Mouse (Mus musculus) yolk sac, embryonic 10.5 days (tissue): ENCODE measurements around the gene Ptger4.

Experiments
- DNase-seq: peaks from one replicate; pipeline ENCODE4 v3.0.0-alpha.2; 2017; ENCODE audit warnings: low spot score

Gene Ptger4

GRCm38 (mm10) chr15:5243959-5244905 is at the start of gene Ptger4:
Gene Ptger4 (minus strand): TSS chr15:5244187.
- DNase-seq, result peak; percentile 88

DNA sequence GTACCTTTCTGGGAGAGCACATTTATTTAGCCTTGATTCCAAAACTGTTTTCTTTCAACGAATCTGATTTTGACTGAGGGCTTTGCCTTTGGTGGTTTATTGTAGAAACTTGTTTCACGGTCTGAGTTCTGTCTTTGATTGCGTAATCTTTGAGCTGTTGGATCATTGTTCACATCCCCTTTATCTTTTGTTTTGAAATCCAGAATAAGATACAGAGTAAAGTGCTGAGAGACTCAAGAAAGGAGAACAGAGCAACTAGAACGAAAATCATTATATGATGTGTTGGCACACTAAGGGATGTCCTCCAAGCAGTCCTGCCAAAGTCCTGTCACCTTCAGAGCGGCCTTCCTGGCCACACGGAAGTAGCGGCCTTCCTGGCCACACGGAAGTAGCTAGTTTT is 44.4 kb upstream of the Ptger4 start:
- no peak for DNase-seq

GRCm38 (mm10) chr15:5287072-5287471 is 43.1 kb upstream of the Ptger4 start:
- no peak for DNase-seq

DNA sequence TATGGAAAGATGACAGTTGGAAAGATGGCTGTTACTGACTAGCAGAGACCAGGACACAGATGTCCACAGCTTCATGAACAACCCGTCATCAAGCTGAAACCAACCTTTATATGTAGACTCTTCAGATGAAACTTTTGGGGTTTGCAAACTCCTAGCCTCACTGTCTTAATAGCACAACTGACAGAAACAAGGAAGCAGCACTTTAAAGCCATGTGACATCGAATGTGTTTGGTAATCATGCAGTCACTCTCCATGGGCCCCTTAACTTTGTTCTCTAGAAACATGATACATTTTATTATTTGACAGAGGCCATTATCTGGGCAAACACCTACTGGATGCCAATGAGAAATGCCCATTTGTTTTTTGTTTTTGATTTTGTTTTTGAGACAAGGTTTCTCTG is 37.3 kb upstream of the Ptger4 start:
- DNase-seq, result no peak

- no peak for DNase-seq
These were observed 35.8 kb upstream of the Ptger4 start for GRCm38 (mm10) chr15:5279831-5280230.

- no peak for DNase-seq
These were observed 34.5 kb upstream of the Ptger4 start for GRCm38 (mm10) chr15:5278525-5278924.

- no peak for DNase-seq
These were observed 30.0 kb upstream of the Ptger4 start for GRCm38 (mm10) chr15:5273981-5274380.

- DNase-seq, result no peak
These were observed 22.1 kb upstream of the Ptger4 start for GRCm38 (mm10) chr15:5266095-5266494.

- no peak for DNase-seq
These were observed 19.0 kb upstream of the Ptger4 start for GRCm38 (mm10) chr15:5262874-5263504.

DNA sequence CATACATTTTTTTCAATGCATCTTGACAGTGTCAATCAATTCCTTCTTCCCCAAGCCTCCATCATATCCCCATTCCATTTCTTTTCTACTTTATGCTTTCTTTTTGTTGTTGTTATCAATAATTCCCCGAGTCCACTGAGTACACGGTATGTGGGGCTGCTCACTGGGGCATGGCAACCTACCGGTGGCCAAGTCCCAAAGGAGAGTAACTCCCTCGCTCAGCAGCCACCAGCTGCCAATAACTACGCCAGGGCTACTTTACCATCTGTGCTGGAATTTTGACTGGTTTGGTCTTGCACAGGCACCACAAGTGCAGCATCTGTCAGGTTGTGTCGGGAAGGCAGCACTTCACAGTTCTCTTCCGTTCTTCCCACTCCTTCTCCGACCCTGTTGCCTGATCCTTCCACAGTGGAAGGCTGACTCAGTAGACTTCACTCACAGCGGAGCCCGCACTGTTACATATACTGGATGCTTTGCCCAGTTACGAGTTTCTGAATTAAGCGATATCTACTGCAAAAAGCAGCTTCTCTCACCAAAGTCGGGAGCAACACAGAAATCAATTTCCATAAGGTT is 18.2 kb upstream of the Ptger4 start:
- no peak for DNase-seq

DNA sequence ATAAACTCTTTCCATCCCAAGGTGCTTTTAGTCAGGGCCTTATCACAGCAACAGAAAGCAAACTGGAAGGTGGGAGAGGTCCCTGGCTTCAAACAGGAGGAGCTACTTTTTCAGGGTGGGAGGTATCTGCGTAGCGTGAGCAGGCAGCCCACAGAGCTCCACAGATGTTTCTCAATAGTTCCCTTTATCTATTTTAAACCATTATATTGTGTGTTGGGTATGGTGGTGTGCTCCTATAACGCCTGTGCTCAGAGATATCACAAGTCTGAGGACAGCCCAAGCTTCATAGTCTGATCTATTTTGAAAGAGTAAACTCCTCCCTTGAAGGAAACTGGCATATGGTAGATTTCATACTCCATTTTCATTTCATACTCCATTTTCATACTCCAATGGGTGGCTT is 17.0 kb upstream of the Ptger4 start:
- DNase-seq, result no peak

GRCm38 (mm10) chr15:5260183-5260582 is 16.2 kb upstream of the Ptger4 start:
- DNase-seq, result no peak

DNA sequence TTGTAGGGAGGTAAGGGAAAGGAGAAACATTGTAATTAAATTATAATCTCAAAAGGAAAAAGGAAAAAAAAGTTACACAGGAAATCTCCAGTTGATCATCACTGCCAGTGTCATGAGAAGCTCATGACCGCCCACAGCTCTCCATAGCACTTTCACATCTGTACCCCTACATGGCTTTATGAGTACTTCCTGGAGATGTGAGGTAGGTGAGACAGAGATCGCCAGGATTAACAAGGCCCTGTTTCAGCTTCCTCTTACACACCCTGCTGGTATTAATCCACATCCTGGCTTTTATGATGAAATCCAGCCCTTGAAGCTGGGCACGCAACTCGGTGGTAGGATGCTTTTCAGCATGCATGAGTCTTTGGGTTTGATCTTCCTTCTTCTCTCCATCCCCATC is 6.2 kb upstream of the Ptger4 start:
- no peak for DNase-seq

DNA sequence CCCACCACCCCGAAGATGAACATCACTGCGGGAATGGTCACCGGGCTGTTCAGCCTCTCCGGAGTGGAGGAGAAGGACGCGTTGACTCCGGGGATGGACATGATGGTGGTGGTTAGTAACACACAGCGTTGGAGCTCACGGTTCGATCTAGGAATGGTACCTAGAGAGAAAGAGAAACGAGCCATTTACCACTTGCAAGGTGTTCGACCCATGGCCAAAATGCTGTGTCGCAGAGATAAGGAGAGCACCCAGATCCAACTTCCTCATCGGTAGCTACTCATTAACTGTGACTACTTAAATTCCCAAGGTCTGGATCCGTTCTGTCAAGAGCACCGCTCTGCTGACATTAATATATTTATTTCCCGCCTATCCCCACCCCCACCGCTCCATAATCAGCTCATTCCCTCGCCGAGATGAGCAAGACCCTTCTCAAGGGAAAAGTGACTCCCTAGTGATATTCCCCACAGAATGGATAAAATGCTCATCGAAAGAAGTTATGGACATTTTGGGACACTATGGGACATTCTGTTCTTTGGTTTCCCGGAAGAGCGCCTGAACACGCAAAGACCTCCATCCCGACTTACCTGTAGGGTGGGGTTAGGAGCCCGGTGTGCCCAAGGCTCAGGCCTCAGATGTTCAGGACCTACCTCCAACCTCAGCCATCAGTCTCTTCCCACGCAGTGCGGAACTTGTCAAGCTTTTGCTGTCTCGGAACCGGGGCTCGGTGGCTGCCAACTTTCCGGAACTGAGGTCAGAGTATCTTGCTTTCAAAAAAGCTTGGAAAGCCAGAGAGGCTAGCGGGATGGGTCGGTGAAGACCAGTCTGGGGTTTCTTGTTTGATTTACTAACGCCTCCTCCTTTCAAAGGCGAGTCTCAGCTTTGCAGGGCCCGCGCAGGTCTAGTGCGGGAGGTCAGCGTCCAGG is 690 bp downstream of the Ptger4 start:
- no peak for DNase-seq

- no peak for DNase-seq
These were observed 1.5 kb downstream of the Ptger4 start for GRCm38 (mm10) chr15:5242241-5243035.

GRCm38 (mm10) chr15:5241304-5242201 is 2.4 kb downstream of the Ptger4 start:
- DNase-seq, result peak; percentile 22

DNA sequence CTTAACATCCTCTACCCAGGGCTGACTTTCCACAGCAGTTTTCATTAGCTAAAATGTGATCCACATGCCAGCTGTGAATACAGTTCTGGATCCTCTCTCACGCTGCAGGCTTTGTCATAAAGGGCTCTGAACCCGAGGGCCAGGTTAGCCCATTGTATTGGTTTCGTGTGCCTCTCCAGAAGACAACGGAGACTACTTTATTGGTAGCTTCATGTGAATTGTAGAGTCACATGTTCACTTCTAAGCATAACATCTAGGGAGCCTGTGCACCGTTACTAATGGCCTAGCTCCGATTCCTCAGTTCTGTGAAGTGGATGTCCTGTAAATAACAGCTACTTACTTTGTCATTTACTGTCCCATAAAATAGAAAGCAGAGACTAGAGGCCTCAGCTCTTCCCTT is 3.6 kb downstream of the Ptger4 start:
- no peak for DNase-seq

DNA sequence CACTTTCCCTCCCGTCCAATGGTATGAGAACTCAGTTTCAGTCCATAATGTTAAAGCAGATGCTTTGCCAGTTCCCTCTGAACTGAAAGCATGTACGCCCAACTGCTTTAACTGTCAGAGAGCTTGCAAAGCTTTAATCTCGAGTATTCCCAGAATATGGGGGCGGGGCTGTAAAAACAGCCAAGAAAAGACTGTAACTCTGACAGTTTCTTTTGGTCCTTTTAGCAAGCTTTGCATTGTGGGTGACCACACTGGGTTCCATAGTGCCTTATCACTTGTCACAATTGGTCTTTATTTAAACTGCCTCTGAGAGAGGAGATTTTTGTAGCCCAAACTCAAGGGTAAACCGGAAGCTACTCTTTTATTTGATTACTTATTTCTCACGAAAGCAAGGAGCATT is 4.1 kb downstream of the Ptger4 start:
- DNase-seq, result no peak

GRCm38 (mm10) chr15:5239361-5239760 is 4.6 kb downstream of the Ptger4 start:
- DNase-seq, result no peak

GRCm38 (mm10) chr15:5238553-5238952 is 5.4 kb downstream of the Ptger4 start:
- no peak for DNase-seq
